13 mouse cellular contexts compared by ENCODE assay signal in the genomic region with DNA sequence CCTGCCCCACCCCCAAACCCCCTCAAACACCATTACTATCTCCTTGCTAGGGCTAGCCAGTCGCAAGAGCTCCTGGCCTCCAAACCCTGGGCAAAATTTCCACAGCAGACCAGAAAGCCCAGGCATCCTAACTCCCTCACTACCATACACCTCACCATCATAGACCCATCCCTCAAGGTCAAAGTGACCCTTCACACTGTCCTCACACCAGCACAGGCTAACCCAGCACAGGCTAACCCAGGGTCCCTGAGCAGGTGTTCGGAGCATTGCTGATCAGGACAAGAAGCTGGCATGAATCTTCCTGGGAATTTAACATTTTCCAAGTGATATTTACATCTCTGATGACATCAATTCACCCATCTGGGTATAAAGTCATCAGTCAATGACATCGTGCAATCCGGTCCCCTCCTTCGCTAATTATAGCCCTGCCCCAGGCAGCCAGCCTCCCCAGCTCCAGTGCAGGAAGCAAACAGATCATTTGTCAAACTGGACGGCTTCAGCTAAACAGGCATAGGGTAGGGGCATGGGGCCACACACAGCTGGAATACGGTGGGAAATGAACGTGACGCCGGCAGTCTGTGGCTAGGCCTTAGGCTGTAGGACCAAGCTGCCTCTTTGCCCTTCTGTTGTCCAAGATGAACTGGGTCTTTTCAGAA. TPM values are rescaled to one million over a fixed set of nuclear protein-coding genes. Genes with fewer than 3 reads are reported as not detected.
A peak's percentile ranks its signal among the peaks of the same experiment; 100 is the strongest.
DNase-seq lines count a peak whose midpoint lies in the region; ATAC-seq and TF ChIP-seq lines count a peak whose summit lies in the region.
"Had no signal": no experiment of that assay in that cellular context is flagged by ENCODE, and none has a peak within 500 bp of the region (broad histone marks: within the 10 kb centered on the region; RNA-seq: fewer than 3 reads in every experiment).

No protein-coding gene starts in this region.

- ATAC-seq in neural tube, embryonic 11.5 days (ENCODE audit: insufficient read depth, low FRiP score, low TSS enrichment), result no peak
- ATAC-seq in neural tube, embryonic 15.5 days (ENCODE audit: low FRiP score), result no peak
- ATAC-seq in lung, postnatal 0 days, result peak; percentile 91
- no peak for ATAC-seq in megakaryocyte progenitor cell, adult 5-6 weeks (replicated peaks; ENCODE audit: poor library complexity)
- ATAC-seq in CD4-positive, CD25-positive, alpha-beta regulatory T cell, adult 4 months, result no peak

- H3K4me1 ChIP-seq in neural tube, embryonic 11.5 days (ENCODE audit: control insufficient read depth, insufficient read depth, low read length), result peaks cover 9% of the 10 kb centered on the region; the same call in 1 of the 2 replicates
- no peaks in the 10 kb centered on the region for H3K4me1 ChIP-seq in neural tube, embryonic 15.5 days
- H3K4me1 ChIP-seq in lung, postnatal 0 days (ENCODE audit: insufficient read depth, low read depth, low read length), result peaks cover 5% of the 10 kb centered on the region; the same call in 1 of the 2 replicates

- peak; percentile 68 for DNase-seq in embryo, embryonic 10 days (ENCODE audit: low spot score)
- no peak for DNase-seq in embryo, embryonic 9.5 days (ENCODE audit: extremely low spot score)
- DNase-seq in neural tube, embryonic 11.5 days (ENCODE audit: low spot score), result peak; percentile 40
- peak; percentile 63 for DNase-seq in lung, postnatal 0 days (ENCODE audit: low spot score)
- no peak for DNase-seq in ovary, postnatal 14 days (ENCODE audit: low spot score)
- DNase-seq: cerebellum, adult 9-10 months; gastrocnemius, postnatal 10 days had no signal

- WGBS in neural tube, embryonic 11.5 days, result 36% methylated on average over 10 of the region's 10 CpGs
- 25% methylated on average over 10 of the region's 10 CpGs for WGBS in neural tube, embryonic 15.5 days
- 37% methylated on average over 10 of the region's 10 CpGs for WGBS in lung, postnatal 0 days

- TF ChIP-seq EP300 in lung, postnatal 0 days (IDR thresholded peaks at IDR 0.05), result peak; percentile 68; the same call in 1 of the 2 replicates

- no peak overlapping the region for H3K9ac ChIP-seq in neural tube, embryonic 11.5 days (ENCODE audit: low read length)
- H3K9ac ChIP-seq in neural tube, embryonic 15.5 days (replicated peaks), result no peak overlapping the region
- no peak overlapping the region for H3K9ac ChIP-seq in lung, postnatal 0 days (replicated peaks; ENCODE audit: low read depth)
- H3K9ac ChIP-seq: limb, embryonic 13.5 days had no signal

- H3K4me3 ChIP-seq in neural tube, embryonic 11.5 days (ENCODE audit: low read depth, low read length), result no peak overlapping the region
- H3K4me3 ChIP-seq in neural tube, embryonic 15.5 days (replicated peaks), result no peak overlapping the region
- H3K4me3 ChIP-seq in lung, postnatal 0 days (ENCODE audit: low read depth, low read length), result no peak overlapping the region
- H3K4me3 ChIP-seq: limb, embryonic 13.5 days had no signal

- TF ChIP-seq CTCF in lung, postnatal 0 days (IDR thresholded peaks at IDR 0.05), result no peak

- no peaks in the 10 kb centered on the region for H3K36me3 ChIP-seq in neural tube, embryonic 11.5 days (ENCODE audit: control insufficient read depth, insufficient read depth, low read length)
- H3K36me3 ChIP-seq in neural tube, embryonic 15.5 days, result no peaks in the 10 kb centered on the region
- no peaks in the 10 kb centered on the region for H3K36me3 ChIP-seq in lung, postnatal 0 days (ENCODE audit: insufficient read depth, low read length)
- H3K36me3 ChIP-seq: limb, embryonic 13.5 days had no signal

- H3K9me3 ChIP-seq in neural tube, embryonic 11.5 days (ENCODE audit: control insufficient read depth, low read length), result no peaks in the 10 kb centered on the region
- H3K9me3 ChIP-seq in neural tube, embryonic 15.5 days (replicated peaks), result no peaks in the 10 kb centered on the region
- H3K9me3 ChIP-seq in lung, postnatal 0 days (ENCODE audit: low read length), result no peaks in the 10 kb centered on the region
- H3K9me3 ChIP-seq: limb, embryonic 13.5 days had no signal

- H3K27ac ChIP-seq in neural tube, embryonic 11.5 days (ENCODE audit: low read depth, low read length), result no peak overlapping the region
- H3K27ac ChIP-seq in neural tube, embryonic 15.5 days (replicated peaks), result no peak overlapping the region
- peak overlapping the region; percentile 40; the same call in 1 of the 2 replicates for H3K27ac ChIP-seq in lung, postnatal 0 days (ENCODE audit: low read length)
- H3K27ac ChIP-seq: limb, embryonic 13.5 days had no signal

- no peaks in the 10 kb centered on the region for H3K27me3 ChIP-seq in neural tube, embryonic 11.5 days (ENCODE audit: control insufficient read depth, insufficient read depth, low read length)
- H3K27me3 ChIP-seq in neural tube, embryonic 15.5 days (replicated peaks), result no peaks in the 10 kb centered on the region
- H3K27me3 ChIP-seq in lung, postnatal 0 days (replicated peaks; ENCODE audit: insufficient read depth, low read length), result no peaks in the 10 kb centered on the region

- H3K4me2 ChIP-seq in neural tube, embryonic 11.5 days (ENCODE audit: low read depth), result no peak overlapping the region
- no peak overlapping the region for H3K4me2 ChIP-seq in neural tube, embryonic 15.5 days
- no peak overlapping the region for H3K4me2 ChIP-seq in lung, postnatal 0 days (replicated peaks; ENCODE audit: low read depth, low read length)
- H3K4me2 ChIP-seq: limb, embryonic 13.5 days had no signal

RNA-seq across cellular contexts. Expression of a gene that starts 22.7 kb away (rescaled TPM):
- polyA plus RNA-seq in neural tube, embryonic 11.5 days (2014; fragmentation: Nextera tagmentation; extraction: Ambion mirVana), result 8.6 and 8.9 TPM in 2 replicates
- polyA plus RNA-seq in neural tube, embryonic 15.5 days (2015; fragmentation: Nextera tagmentation; extraction: Ambion mirVana), result 16.6 and 22.8 TPM in 2 replicates
- 106 and 119 TPM in 2 replicates for polyA plus RNA-seq in lung, postnatal 0 days (2015; fragmentation: Nextera tagmentation; extraction: Ambion mirVana)
- 0.15 and 0.49 TPM in 2 replicates for total RNA-seq in megakaryocyte progenitor cell, adult 5-6 weeks (2015)
- 0.21 TPM in 1 of 2 replicates, not detected in the other for total RNA-seq in megakaryocyte progenitor cell, adult 5-6 weeks (2017)
- under 1 TPM; 0.16 to 0.17 TPM for polyA plus RNA-seq in CD4-positive, CD25-positive, alpha-beta regulatory T cell, adult 4 months (2017; shearing (Covaris generic))

RNA-seq across cellular contexts. Expression of a gene that starts 43.9 kb away (rescaled TPM):
- not detected in 2 replicates for polyA plus RNA-seq in neural tube, embryonic 11.5 days (2014; fragmentation: Nextera tagmentation; extraction: Ambion mirVana)
- polyA plus RNA-seq in neural tube, embryonic 15.5 days (2015; fragmentation: Nextera tagmentation; extraction: Ambion mirVana), result 0.13 and 0.20 TPM in 2 replicates
- 0.32 and 0.40 TPM in 2 replicates for polyA plus RNA-seq in lung, postnatal 0 days (2015; fragmentation: Nextera tagmentation; extraction: Ambion mirVana)
- total RNA-seq in megakaryocyte progenitor cell, adult 5-6 weeks (2015), result not detected in 2 replicates
- total RNA-seq in megakaryocyte progenitor cell, adult 5-6 weeks (2017), result not detected in 2 replicates
- polyA plus RNA-seq in CD4-positive, CD25-positive, alpha-beta regulatory T cell, adult 4 months (2017; shearing (Covaris generic)), result not detected
- total RNA-seq: gastrocnemius, postnatal 10 days; megakaryocyte, adult 5-6 weeks had no signal
- polyA plus RNA-seq: heart, postnatal 0 days; limb, embryonic 13.5 days had no signal

Comparison
In these comparisons a context has a peak if more than half of its experiments do, and no peak if none do; other contexts are left out.
1. DNase-seq: peak in embryo, embryonic 10 days (single experiment), neural tube, embryonic 11.5 days (single experiment) and lung, postnatal 0 days (single experiment); none in embryo, embryonic 9.5 days (single experiment) and ovary, postnatal 14 days (single experiment).